Mouse (Mus musculus): Measurements from ENCODE around the gene Ezh1. TPM values are rescaled to one million over a fixed set of nuclear protein-coding genes. Genes with fewer than 3 reads are reported as not detected.

The Ezh1 gene
- polyA plus RNA-seq, 1 experiment: 0.74 TPM

- H3K27me3 ChIP-seq (ENCODE audit: control insufficient read depth): peaks cover 41% of the 10 kb centered on the region
- H3K9me3 ChIP-seq (ENCODE audit: control insufficient read depth, low read length): no peaks in the 10 kb centered on the region
- peaks cover 3% of the 10 kb centered on the region; the same call in 1 of the 2 replicates for H3K4me1 ChIP-seq (ENCODE audit: control insufficient read depth)
- H3K4me3 ChIP-seq (replicated peaks): no peak overlapping the region
- no peaks in the 10 kb centered on the region for H3K36me3 ChIP-seq (ENCODE audit: control insufficient read depth)
- no peak for TF ChIP-seq TAL1 (IDR thresholded peaks at IDR 0.05; ENCODE audit: low read length)
- no peak for TF ChIP-seq GATA1 (IDR thresholded peaks at IDR 0.05; ENCODE audit: low read length)
These were observed 73.4 kb downstream of the Ezh1 start for GRCm38 (mm10) chr11:101152825-101153224.

GRCm38 (mm10) chr11:101151063-101151462, 75.2 kb downstream of the Ezh1 start:
- H3K4me3 ChIP-seq (replicated peaks): no peak overlapping the region
- no peaks in the 10 kb centered on the region for H3K36me3 ChIP-seq (ENCODE audit: control insufficient read depth)
- TF ChIP-seq TAL1 (IDR thresholded peaks at IDR 0.05; ENCODE audit: low read length) (no peak), GATA1 (IDR thresholded peaks at IDR 0.05; ENCODE audit: low read length) (no peak)
- peaks cover 28% of the 10 kb centered on the region for H3K27me3 ChIP-seq (ENCODE audit: control insufficient read depth)
- no peaks in the 10 kb centered on the region for H3K9me3 ChIP-seq (ENCODE audit: control insufficient read depth, low read length)
- H3K4me1 ChIP-seq (ENCODE audit: control insufficient read depth): peaks cover 3% of the 10 kb centered on the region; the same call in 1 of the 2 replicates

GRCm38 (mm10) chr11:101149178-101150105, 76.8 kb downstream of the Ezh1 start:
- Histone ChIP-seq H3K9me3 (ENCODE audit: control insufficient read depth, low read length) (no peaks in the 10 kb centered on the region), H3K27me3 (ENCODE audit: control insufficient read depth) (peaks cover 17% of the 10 kb centered on the region), H3K4me1 (ENCODE audit: control insufficient read depth) (no peaks in the 10 kb centered on the region), H3K4me3 (replicated peaks) (no peak overlapping the region), H3K36me3 (ENCODE audit: control insufficient read depth) (no peaks in the 10 kb centered on the region)
- no peak for TF ChIP-seq GATA1 (IDR thresholded peaks at IDR 0.05; ENCODE audit: low read length)
- TF ChIP-seq TAL1 (IDR thresholded peaks at IDR 0.05; ENCODE audit: low read length): no peak

DNA sequence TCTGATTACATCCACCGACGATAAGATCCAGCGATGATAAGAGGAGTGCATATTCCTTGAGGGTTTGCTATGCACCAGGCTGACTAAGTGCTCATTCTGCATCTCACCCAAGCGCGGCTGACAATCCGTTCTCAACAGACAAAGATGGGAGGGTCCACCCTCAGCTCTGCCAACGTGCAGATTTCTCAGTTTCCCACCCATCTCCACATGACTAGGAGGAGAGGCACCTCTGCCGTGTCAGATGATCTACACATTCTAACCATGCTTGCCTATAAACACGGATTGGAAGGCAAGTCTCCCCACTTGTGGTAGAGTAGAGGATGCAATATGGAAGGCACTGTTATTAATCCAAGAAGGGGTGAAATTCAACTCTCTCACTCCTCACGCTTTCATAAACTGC, 77.5 kb downstream of the Ezh1 start:
- TF ChIP-seq TAL1 (IDR thresholded peaks at IDR 0.05; ENCODE audit: low read length): no peak
- no peak for TF ChIP-seq GATA1 (IDR thresholded peaks at IDR 0.05; ENCODE audit: low read length)
- Histone ChIP-seq H3K27me3 (ENCODE audit: control insufficient read depth) (peaks cover 21% of the 10 kb centered on the region), H3K36me3 (ENCODE audit: control insufficient read depth) (no peaks in the 10 kb centered on the region), H3K4me1 (ENCODE audit: control insufficient read depth) (peaks cover under 1% of the 10 kb centered on the region), H3K4me3 (replicated peaks) (no peak overlapping the region), H3K9me3 (ENCODE audit: control insufficient read depth, low read length) (no peaks in the 10 kb centered on the region)

DNA sequence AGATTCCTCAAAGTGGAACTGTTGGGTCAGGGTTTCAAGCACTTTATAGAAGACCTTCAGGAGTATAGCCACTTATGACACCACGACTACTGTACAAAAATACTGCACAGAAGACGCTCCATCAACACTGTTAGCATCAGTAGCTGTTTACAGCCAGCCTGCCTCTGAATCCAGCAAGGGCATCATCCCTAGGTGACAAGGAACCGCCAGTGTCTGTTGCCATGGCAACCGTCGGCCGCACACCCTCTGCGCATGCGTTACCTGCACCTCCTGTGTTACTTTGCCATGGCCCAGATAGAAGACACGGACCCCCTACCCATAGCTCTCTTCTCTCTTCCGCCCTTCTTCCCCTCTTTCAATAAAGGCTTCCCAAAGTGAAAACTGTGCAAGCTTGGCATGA, 79.9 kb downstream of the Ezh1 start:
- H3K9me3 ChIP-seq (ENCODE audit: control insufficient read depth, low read length): no peaks in the 10 kb centered on the region
- H3K4me3 ChIP-seq (replicated peaks): no peak overlapping the region
- TF ChIP-seq GATA1 (IDR thresholded peaks at IDR 0.05; ENCODE audit: low read length) (no peak), TAL1 (IDR thresholded peaks at IDR 0.05; ENCODE audit: low read length) (no peak)
- H3K36me3 ChIP-seq (ENCODE audit: control insufficient read depth): no peaks in the 10 kb centered on the region
- peaks cover 37% of the 10 kb centered on the region for H3K27me3 ChIP-seq (ENCODE audit: control insufficient read depth)
- H3K4me1 ChIP-seq (ENCODE audit: control insufficient read depth): peaks cover 2% of the 10 kb centered on the region

GRCm38 (mm10) chr11:101143338-101144225, 82.7 kb downstream of the Ezh1 start:
- Histone ChIP-seq H3K4me1 (ENCODE audit: control insufficient read depth) (peaks cover 6% of the 10 kb centered on the region), H3K36me3 (ENCODE audit: control insufficient read depth) (no peaks in the 10 kb centered on the region), H3K27me3 (ENCODE audit: control insufficient read depth) (peaks cover 57% of the 10 kb centered on the region), H3K9me3 (ENCODE audit: control insufficient read depth, low read length) (no peaks in the 10 kb centered on the region), H3K4me3 (replicated peaks) (no peak overlapping the region)
- TF ChIP-seq GATA1 (IDR thresholded peaks at IDR 0.05; ENCODE audit: low read length) (no peak), TAL1 (IDR thresholded peaks at IDR 0.05; ENCODE audit: low read length) (no peak)

- TF ChIP-seq GATA1 (IDR thresholded peaks at IDR 0.05; ENCODE audit: low read length): no peak
- TF ChIP-seq TAL1 (IDR thresholded peaks at IDR 0.05; ENCODE audit: low read length): no peak
- H3K36me3 ChIP-seq (ENCODE audit: control insufficient read depth): no peaks in the 10 kb centered on the region
- H3K27me3 ChIP-seq (ENCODE audit: control insufficient read depth): peaks cover 66% of the 10 kb centered on the region
- peaks cover 7% of the 10 kb centered on the region for H3K4me1 ChIP-seq (ENCODE audit: control insufficient read depth)
- H3K9me3 ChIP-seq (ENCODE audit: control insufficient read depth, low read length): no peaks in the 10 kb centered on the region
- H3K4me3 ChIP-seq (replicated peaks): no peak overlapping the region
These were observed 83.9 kb downstream of the Ezh1 start for GRCm38 (mm10) chr11:101142215-101142967.

Other genes with a start within 250 kb of the Ezh1 start
- 14.0 and 15.4 TPM in 2 replicates for gene Atp6v0a1, start 217.0 kb downstream of the Ezh1 start, polyA plus RNA-seq (2012)
- 0.05 and 0.14 TPM in 2 replicates for gene Naglu, start 156.5 kb downstream of the Ezh1 start, polyA plus RNA-seq (2012)
- gene Hsd17b1, start 148.1 kb downstream of the Ezh1 start, polyA plus RNA-seq (2012): 0.04 and 0.06 TPM in 2 replicates
- gene Coasy, start 143.9 kb downstream of the Ezh1 start, polyA plus RNA-seq (2012): 0.65 and 0.87 TPM in 2 replicates
- 1.4 and 1.7 TPM in 2 replicates for gene Mlx, start 139.2 kb downstream of the Ezh1 start, polyA plus RNA-seq (2012)
- gene Psmc3ip, start 131.0 kb downstream of the Ezh1 start, polyA plus RNA-seq (2012): 3.9 and 5.2 TPM in 2 replicates
- 1.6 and 1.7 TPM in 2 replicates for gene Retreg3, start 106.6 kb downstream of the Ezh1 start, polyA plus RNA-seq (2012)
- 22.0 and 23.7 TPM in 2 replicates for gene Tubg1, start 106.5 kb downstream of the Ezh1 start, polyA plus RNA-seq (2012)
- gene Tubg2, start 70.6 kb downstream of the Ezh1 start, polyA plus RNA-seq (2012): not detected in 2 replicates
- 0.01 TPM in 1 of 2 replicates, not detected in the other for gene Cntnap1, start 55.9 kb downstream of the Ezh1 start, polyA plus RNA-seq (2012)
- 0.15 and 0.21 TPM in 2 replicates for gene Plekhh3, start 55.1 kb downstream of the Ezh1 start, polyA plus RNA-seq (2012)
- gene Ccr10, start 51.0 kb downstream of the Ezh1 start, polyA plus RNA-seq (2012): 0.02 TPM in 1 of 2 replicates, not detected in the other
- 0.07 and 0.09 TPM in 2 replicates for gene Ramp2, start 19.6 kb upstream of the Ezh1 start, polyA plus RNA-seq (2012)
- 16.1 and 19.2 TPM in 2 replicates for gene Vps25, start 27.2 kb upstream of the Ezh1 start, polyA plus RNA-seq (2012)
- 14.8 and 19.5 TPM in 2 replicates for gene Wnk4, start 34.1 kb upstream of the Ezh1 start, polyA plus RNA-seq (2012)
- gene Cntd1, start 52.5 kb upstream of the Ezh1 start, polyA plus RNA-seq (2012): 0.02 TPM in 1 of 2 replicates, not detected in the other
- gene Coa3, start 52.7 kb upstream of the Ezh1 start, polyA plus RNA-seq (2012): 2.2 and 4.5 TPM in 2 replicates
- gene Becn1, start 75.8 kb upstream of the Ezh1 start, polyA plus RNA-seq (2012): 17.9 and 19.6 TPM in 2 replicates
- gene Psme3, start 89.8 kb upstream of the Ezh1 start, polyA plus RNA-seq (2012): 22.5 and 26.2 TPM in 2 replicates
- gene Aoc2, start 98.6 kb upstream of the Ezh1 start, polyA plus RNA-seq (2012): 1.9 and 2.8 TPM in 2 replicates
- gene Aoc3, start 104.1 kb upstream of the Ezh1 start, polyA plus RNA-seq (2012): 0.02 and 0.06 TPM in 2 replicates
- gene G6pc, start 141.1 kb upstream of the Ezh1 start, polyA plus RNA-seq (2012): not detected in 2 replicates
- gene Aarsd1, start 191.2 kb upstream of the Ezh1 start, polyA plus RNA-seq (2012): 2.9 and 3.7 TPM in 2 replicates
- 3.6 and 3.7 TPM in 2 replicates for gene Gm27029, start 198.3 kb upstream of the Ezh1 start, polyA plus RNA-seq (2012)
- 0.20 and 0.24 TPM in 2 replicates for gene Rundc1, start 198.6 kb upstream of the Ezh1 start, polyA plus RNA-seq (2012)
- not detected in 2 replicates for gene Ptges3l, start 198.9 kb upstream of the Ezh1 start, polyA plus RNA-seq (2012)
- 28.9 and 48.8 TPM in 2 replicates for gene Rpl27, start 215.8 kb upstream of the Ezh1 start, polyA plus RNA-seq (2012)
- 1.6 and 2.1 TPM in 2 replicates for gene Ifi35, start 221.9 kb upstream of the Ezh1 start, polyA plus RNA-seq (2012)
- 0.09 and 0.16 TPM in 2 replicates for gene Rnd2, start 238.5 kb upstream of the Ezh1 start, polyA plus RNA-seq (2012)
- 0.69 and 0.80 TPM in 2 replicates for gene Vat1, start 239.8 kb upstream of the Ezh1 start, polyA plus RNA-seq (2012)

Data from erythroblast, embryonic 14.5 days (primary cell).